Mouse (Mus musculus): ENCODE results near the gene Fam19a5. TPM values are rescaled to one million over a fixed set of nuclear protein-coding genes. Genes with fewer than 3 reads are reported as not detected.

Gene Fam19a5
- 100 to 1,000 TPM; 114 to 116 TPM for total RNA-seq (2021)

DNA sequence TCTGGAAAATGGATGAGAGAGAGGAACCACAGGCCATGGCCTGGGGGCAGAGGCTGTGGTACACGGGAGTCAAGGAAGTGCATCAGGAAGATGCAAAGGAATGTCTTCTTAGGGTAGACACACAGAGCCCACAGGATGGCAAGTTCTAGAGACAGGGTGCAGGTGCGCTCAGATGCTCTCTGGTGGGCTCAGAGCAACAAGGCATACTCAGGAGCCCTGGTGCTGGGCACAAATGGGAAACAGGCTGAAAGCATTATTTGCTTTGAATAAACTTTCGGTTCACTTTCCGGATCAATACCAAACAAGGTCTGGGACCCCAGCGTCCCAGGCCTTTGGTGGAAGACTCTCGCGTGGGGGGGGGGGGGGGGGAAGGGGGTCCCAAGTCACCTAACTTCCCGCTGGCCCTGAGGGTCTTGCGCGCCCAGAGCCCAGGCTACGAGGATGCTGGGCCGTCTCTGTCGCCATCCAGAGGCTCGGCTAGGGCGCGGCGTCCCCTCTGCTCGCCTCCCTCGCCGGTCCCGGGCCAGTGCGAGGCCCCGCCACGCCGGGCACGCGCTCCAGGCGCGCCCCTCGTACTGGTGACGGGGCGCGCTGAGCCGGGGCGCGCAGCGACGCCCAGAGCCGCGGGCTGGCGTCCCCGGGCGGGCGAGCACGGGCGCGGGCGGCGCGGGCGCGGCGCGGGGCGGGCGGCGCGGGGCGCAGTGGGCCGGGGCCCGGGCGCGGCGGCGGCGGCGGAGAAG is at the start of gene Fam19a5:
Gene Fam19a5 (plus strand): TSS at position 701 of the 740 bp plus-strand sequence.
- intact Hi-C loops (cut with DNase I), result loop anchor here (5.0 kb wide), 2 partner anchors 176 to 1296 kb away; no protein-coding TSS in a partner anchor
- peak; percentile 43 to 69 for DNase-seq (ENCODE audit: low spot score in 2 of 2)

DNA sequence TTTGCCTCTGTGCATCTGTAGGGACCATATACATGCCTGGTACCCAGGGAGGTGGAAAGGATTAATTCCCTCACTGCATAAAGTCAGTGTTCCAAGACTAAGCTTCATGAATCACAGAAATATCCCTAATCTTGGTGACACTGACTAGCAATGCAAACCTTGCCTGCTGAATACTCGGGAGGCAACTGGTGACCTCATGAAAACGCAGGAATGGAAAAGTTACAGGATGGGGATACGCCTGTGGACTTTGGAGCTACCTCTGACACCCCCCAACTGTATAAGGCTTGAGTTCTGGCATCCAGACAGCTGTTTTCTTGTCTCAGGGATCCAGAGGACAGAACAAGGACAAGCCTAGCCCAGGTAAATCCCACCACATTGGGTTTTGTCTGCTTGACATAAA is 42.4 kb upstream of the Fam19a5 start:
- intact Hi-C loops (cut with DNase I), result no loop called here
- no peak for DNase-seq (ENCODE audit: low spot score in 2 of 2)

DNA sequence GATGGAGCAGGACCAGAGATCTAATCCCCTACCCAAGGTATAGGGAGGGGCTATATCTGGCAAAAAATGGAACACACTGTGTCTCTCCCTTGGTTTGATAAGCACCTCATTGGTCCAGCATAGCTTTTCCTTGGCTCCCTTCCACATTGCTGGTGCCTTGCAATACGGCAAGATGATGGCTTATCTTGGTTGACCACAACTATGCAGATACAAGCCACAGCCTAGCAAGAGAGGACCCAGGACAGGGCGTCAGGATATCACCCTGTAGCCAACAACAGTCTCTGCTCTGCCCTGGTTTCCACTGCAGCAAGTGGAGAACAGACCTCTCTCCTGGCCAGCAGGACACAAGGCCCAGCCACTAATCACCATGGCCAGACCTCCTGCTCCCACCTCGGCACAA is 36.8 kb upstream of the Fam19a5 start:
- intact Hi-C loops (cut with DNase I), result no loop called here
- DNase-seq (ENCODE audit: low spot score in 2 of 2), result no peak

DNA sequence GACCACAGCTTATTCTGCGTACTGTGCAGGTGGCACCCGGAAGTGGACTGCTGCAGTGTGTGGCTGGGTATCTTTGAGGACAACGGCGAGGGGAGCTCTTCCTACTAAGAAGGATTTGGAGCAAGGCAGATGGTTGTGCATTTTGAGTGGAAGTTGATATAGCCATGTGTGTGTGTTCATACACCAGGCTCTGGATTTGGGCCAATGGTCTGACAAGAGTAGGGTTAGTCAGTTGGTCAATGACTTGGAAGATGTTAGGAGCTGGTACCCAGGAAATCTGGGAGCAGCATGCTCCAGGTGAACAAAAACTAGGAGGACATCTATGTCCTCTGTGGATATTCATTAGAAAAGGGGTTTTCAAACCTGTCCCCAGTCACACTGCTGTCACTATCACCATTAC is 33.2 kb upstream of the Fam19a5 start:
- intact Hi-C loops (cut with DNase I), result no loop called here
- DNase-seq (ENCODE audit: low spot score in 2 of 2), result no peak

DNA sequence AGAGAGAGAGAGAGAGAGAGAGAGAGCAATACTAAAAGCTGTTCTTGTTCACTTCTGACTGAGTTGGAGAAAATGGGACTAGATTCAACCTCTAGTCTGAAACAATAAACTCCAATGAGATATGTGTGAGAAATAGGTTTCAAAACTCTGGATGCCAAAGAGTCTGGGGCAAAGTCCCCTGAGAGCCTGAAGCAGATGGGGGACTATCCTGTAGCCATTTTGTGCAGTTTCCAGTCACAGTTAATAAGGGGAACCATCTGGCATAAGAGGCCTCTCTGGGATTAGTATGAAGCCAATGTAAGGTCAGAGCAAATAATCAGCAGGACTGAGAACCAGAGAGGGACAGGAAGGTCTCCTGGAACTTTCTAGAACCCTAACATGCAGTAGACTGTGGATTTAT is 25.9 kb upstream of the Fam19a5 start:
- intact Hi-C loops (cut with DNase I), result no loop called here
- DNase-seq (ENCODE audit: low spot score in 2 of 2), result no peak

DNA sequence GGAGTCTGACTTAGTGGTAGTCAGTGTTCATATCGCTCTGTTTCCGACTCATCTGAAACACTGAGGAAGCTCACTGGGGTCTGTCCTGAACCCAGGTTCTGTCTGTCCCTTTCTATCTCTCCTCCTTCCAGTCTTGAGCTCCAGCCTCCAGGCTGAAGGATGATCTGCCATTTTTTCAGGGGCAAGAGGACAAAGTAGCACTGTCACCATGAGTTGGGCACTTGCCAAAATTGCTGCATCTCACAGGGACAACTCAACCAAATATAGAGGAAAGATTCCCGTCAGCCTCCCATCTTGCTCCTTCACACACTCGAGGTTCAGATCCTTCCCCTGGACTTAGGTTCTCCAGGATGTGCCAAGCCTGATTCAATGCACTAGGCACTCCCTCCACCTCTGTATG is 14.8 kb upstream of the Fam19a5 start:
- no peak for DNase-seq (ENCODE audit: low spot score in 2 of 2)
- intact Hi-C loops (cut with DNase I), result no loop called here

DNA sequence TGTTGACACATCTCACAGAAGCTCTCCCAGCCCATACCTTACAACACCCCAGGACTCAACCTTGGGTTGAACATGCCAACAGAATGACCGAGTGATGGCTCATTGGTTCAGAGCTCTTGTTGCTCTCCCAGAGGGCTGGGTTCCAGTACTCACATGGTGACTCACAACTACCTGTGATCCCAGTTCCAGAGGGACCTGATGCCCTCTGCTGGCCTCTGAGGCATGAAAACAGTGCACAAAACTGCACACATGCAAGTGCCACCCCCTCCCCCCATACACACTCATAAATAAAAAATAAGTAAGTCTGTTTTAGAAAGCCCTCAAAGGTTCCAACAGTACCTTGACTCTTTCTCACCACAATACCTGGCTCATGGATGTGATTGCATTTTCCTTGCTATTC is 2.4 kb upstream of the Fam19a5 start:
- intact Hi-C loops (cut with DNase I), result loop anchor here (5.0 kb wide), 2 partner anchors 174 to 1294 kb away; no protein-coding TSS in a partner anchor
- no peak for DNase-seq (ENCODE audit: low spot score in 2 of 2)

DNA sequence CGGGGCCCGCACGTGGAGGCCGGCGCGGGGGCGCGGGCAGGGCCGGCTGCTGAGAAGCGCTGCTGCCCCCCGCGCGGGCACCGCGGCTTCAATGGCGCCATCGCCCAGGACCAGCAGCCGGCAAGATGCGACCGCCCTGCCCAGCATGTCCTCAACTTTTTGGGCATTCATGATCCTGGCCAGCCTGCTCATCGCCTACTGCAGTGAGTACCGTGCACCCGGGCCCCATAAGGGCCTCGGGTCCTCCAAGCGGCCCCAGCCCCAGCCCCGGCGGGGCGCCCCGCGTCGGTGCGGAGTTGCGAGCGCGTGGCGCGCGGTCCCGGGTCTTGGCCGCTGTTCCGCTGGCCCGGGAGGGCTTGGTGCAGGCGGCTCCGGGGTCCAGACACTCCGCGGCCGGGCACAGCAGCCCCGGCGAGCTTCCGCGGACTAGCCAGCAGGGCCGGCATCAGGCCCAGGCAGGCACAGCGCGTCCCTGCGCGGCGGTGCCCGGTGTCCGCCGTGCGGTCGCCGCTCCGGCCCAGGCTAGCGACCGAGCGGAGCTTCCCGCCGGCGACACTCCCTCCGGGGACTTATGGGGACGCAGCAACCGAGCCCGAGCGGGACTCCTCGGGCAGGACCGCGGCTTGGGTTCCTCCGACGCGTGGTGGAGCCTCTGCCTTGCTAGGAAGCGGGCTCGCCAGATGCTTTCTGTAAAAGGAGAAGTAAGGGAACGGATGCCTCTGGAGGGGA is 466 bp downstream of the Fam19a5 start:
- peak; percentile 47 to 61 for DNase-seq (ENCODE audit: low spot score in 2 of 2)
- intact Hi-C loops (cut with DNase I), result loop anchor here (5.0 kb wide), 3 partner anchors 177 to 1297 kb away; no protein-coding TSS in a partner anchor

DNA sequence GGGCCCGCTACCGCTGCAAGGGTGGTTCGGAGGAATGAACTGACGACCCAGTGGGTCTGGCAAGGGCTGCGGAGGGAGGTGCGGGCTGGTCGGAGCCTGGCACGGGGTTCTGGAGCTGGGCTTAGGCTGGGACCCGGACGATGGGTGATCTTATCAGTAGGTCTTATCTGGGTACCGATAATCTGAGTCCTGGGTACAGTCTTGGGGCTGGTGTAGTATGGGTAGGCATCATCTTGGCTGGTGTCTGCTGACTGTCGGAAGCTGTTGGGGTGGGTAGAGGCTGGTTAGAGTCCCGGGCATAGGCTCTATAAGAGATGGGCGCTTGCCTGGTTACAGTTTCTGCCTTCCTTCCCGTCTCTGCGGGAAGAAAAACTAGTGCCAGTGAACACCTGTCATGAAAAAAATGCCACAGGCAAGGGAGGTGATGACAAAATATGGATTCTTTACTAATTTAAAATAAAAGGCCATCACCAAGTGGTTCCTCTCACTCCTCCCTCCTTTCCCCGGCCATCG is 1.1 kb downstream of the Fam19a5 start:
- intact Hi-C loops (cut with DNase I), result loop anchor here (5.0 kb wide), 1 partner anchor 203 kb away; no protein-coding TSS in a partner anchor
- DNase-seq (ENCODE audit: low spot score in 2 of 2), result no peak

DNA sequence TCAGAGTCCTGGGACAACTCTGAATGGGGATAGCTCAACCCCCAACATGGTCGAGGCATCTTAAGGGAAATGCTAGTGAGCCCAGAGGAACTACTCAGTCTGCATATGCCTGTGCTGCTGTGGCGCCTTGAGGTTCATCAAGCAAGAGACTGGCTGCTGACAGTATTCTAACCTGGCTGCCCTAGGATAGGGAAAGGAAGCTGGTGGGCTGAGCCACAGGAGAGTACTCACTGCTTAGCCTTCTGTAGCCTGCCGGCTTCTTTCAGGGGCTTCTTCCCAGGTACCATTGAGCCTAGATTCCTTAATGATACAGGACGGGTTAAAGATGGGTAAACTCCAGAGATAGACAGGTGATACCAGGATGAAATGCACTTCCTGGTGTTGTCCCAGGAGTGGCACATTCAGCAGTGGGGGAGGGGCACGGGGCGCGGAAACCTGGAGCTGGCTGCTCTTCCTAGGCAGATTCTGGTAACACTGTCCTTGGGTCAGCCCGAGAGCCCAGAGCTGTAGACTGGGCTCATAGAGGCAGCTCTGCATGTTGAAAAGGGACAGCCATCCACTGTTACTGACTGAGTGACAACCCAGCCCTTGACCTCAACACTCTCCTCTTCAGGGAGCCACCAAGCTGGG is 1.7 kb downstream of the Fam19a5 start:
- intact Hi-C loops (cut with DNase I), result loop anchor here (5.0 kb wide), 1 partner anchor 204 kb away; no protein-coding TSS in a partner anchor
- DNase-seq (ENCODE audit: low spot score in 2 of 2), result no peak

DNA sequence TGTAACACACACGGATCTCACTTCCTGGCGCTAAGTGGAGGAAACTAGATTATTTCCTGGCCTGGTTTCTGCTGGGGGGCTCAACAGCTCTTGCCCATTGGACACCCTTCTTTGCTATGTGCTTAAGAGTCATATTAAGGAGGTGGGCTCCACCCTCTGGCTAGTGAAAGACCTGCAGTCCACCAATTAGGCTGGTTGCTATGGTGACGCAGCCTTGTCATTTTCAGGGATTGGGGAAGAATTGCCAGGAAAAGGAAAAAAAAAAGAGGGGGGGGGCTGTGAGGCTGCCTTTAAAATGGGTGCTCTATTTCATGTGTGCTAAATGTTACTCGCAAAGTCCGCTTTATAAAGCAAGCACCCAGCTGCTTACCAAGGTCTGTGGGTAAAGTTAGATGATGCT is 2.9 kb downstream of the Fam19a5 start:
- DNase-seq (ENCODE audit: low spot score in 2 of 2), result peak; percentile 49 to 61
- intact Hi-C loops (cut with DNase I), result loop anchor here (5.0 kb wide), 1 partner anchor 205 kb away; no protein-coding TSS in a partner anchor

DNA sequence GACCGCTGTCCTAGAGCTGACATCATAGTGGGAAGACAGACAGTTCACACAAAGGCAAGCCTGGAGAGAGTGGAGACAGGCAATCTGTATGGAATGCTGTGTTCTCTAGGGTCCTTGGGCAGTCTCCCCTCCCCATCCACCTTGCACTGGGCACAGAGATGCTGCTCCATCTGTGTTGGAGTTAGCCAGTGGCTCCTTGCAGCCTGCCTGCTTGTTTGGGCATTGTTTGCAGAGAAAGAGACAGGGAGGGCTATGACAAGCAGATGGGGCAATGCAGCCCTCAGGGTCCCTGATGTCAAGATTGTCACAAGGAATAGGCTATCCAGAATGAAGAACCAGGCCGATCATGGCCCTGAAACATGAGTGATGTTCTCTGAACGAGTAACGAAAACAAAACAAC is 5.6 kb downstream of the Fam19a5 start:
- intact Hi-C loops (cut with DNase I), result loop anchor here (2.0 to 5.0 kb wide), 2 partner anchors 75 to 207 kb away; no protein-coding TSS in a partner anchor

DNA sequence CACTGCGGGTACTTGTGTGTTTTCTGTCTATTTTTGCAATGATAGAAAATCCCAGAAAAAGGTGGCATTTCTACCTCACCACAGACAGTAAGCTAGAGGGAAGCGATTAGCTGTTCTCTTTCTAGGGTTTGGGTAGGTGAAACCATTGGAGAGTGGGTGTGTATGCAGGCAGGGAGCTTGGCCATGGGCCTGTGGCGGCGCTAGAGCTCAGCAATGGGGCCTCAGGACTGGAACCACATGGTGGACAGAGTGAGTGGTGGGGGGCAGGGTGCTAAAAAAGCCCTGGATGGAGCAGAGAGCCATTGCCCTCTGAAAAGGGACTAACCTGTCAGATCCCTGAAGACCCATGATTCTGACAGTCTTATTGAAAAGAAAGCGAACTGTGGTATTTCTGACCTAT is 6.7 kb downstream of the Fam19a5 start:
- DNase-seq (ENCODE audit: low spot score in 2 of 2), result no peak
- intact Hi-C loops (cut with DNase I), result loop anchor here (2.0 kb wide), 1 partner anchor 74 kb away; no protein-coding TSS in a partner anchor

More for the DNA sequence above, 5.6 kb downstream of the Fam19a5 start:
- no peak for DNase-seq (ENCODE audit: low spot score in 2 of 2)

DNA sequence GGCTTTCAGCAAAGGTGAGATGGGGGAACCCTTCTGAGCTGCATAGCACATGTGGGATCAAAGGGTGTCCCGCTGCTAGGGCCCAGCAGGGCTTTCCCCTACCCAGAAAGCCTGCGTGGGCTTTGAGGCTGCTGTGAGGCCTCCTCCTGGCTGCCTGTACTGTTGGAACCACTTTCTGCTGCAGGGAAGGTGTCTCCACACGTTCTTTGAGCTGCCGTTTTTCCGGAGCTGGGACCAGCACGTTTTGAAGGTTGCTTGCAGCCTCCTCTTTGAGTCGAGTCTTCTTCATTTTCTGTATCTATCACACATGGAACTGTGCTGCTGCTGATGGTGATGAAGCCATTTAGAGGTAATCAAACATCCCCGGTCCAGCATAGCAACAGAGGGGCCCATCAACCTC is 7.5 kb downstream of the Fam19a5 start:
- intact Hi-C loops (cut with DNase I), result loop anchor here (2.0 kb wide), 1 partner anchor 73 kb away; no protein-coding TSS in a partner anchor

DNA sequence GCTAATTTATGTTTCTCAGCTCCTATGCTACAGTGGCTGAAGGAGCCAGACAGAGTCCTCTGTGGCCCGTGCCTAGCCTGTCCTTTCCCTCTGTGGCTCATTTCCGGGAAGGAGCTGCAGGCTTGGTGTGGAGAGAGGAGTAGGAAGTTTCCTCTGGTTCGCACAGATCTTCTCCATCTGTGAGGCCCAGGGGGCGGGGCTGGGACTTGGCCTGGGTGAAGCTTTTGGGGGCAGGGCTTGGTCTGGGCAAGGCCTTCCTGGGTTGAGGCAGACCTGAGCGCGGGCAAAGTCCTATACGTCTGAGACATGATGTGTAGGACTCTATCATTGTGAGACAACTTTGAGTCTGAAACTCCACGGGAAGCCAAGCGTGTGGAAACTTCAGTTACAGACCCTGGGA is 11.7 kb downstream of the Fam19a5 start:
- intact Hi-C loops (cut with DNase I), result no loop called here
- DNase-seq (ENCODE audit: low spot score in 2 of 2), result no peak

More for the DNA sequence above, 7.5 kb downstream of the Fam19a5 start:
- DNase-seq (ENCODE audit: low spot score in 2 of 2), result peak in 1 of 2 experiments; percentile 39

DNA sequence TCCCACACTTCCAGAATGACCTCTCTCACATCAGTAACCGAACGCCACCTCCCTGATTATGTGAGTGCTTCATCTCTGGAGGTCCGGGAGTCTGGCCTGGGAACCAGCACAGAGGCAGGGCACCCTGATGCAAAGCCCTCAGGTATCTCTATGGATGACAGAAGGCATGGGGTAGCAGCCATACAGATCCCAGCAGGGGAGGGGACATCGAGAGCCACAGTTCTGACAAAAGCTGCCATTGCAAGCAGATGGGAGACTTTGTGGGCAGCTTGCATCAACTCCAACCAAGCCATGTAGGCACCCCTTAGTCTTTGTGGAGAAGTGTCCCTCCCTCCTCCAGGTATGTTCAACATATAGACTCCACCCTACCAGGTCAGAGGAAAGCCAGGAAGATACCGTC is 20.2 kb downstream of the Fam19a5 start:
- intact Hi-C loops (cut with DNase I), result no loop called here
- no peak for DNase-seq (ENCODE audit: low spot score in 2 of 2)

DNA sequence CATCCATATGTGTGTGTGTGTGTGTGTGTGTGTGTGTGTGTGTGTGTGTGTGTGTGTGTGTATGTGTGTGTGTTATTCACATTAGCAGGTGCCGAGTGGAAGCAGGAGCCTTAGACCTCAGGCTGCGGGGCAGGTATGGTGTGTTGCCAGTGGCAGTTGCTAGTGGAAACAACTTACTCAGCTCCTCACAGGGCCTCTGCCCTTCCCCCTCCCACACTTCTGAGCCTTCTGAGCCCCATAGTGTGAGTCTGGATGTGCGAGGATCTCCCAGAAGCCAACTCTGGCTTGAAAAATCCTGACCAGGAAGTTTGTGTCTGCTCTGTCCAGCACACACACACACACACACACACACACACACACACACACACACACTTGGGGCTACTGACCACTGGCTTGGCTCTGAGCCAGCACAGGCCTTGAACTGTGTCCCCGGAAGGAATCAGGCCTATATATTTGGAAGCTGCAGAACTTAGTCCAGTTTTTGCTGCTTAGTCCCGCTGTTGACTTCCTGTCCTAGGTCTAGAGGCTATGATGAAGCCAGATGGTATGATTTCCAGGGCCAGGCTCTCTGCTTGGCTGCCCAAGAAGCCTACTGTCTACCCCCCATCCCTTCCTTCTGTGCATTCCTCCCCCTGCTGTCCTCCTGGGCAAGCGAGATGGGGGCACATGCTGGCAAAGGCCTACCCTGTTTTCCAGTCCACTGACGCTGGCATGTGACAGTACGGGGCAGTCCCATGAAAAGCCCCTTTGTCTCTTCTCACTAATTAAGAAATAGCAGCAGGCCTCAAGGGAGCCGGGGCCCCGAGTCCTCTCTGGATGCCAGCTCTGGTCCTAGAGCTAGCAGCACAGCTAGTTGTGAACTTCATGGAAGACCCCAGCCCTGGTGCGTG is 22.2 kb downstream of the Fam19a5 start:
- DNase-seq (ENCODE audit: low spot score in 2 of 2), result peak in 1 of 2 experiments; percentile 30
- intact Hi-C loops (cut with DNase I), result loop anchor here (5.0 kb wide), 1 partner anchor 56 kb away; no protein-coding TSS in a partner anchor

DNA sequence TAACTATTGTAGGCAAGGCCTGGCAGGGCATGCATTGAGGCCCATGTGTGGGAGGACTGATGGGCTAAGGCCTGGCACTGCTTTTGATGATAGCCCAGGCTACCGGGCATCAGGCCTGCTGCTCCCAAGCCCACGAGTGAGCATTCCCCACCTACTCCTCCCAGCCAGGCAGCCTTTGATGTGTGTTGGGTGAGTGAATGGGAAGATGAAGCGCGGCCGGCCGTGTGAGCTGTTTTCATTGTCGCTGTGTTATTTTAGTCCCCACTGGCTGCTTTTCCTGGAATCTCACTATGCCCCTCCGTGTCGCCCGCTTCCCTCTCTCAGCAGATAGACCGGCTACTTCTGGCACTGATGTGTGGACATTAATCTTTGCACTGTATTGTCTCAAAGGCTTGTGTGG is 26.1 kb downstream of the Fam19a5 start:
- intact Hi-C loops (cut with DNase I), result no loop called here
- no peak for DNase-seq (ENCODE audit: low spot score in 2 of 2)

DNA sequence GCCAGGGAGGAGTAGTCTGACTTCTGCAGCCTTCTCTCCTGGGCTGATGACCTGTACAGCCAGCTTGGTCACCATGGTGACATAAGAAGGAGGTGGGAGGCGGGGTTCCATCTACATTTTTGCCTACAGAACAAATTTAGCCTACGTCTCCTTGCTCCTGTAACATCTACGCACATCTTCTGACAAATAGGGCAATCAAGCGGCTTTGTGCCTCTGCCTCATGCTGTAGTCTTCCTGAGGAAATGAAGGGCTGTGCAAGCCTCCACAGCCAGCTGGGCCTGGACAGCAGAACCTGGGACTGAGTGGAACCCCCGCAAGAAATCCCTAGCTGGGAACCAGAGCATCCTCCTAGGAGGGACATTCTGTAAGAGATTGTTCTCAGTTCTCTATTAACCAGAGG is 35.8 kb downstream of the Fam19a5 start:
- no peak for DNase-seq (ENCODE audit: low spot score in 2 of 2)
- intact Hi-C loops (cut with DNase I), result no loop called here

Data from left cerebral cortex, postnatal 36 days (tissue).